Mouse (Mus musculus): Measurements from ENCODE around the gene Rnd2.

- no peak for TF ChIP-seq POLR2A (IDR thresholded peaks at IDR 0.05; ENCODE audit: low read depth, low read length)
- no peak for TF ChIP-seq CTCF (IDR thresholded peaks at IDR 0.05; ENCODE audit: extremely low read depth, insufficient read depth, insufficient read length, insufficient replicate concordance)
These were observed 21.3 kb downstream of the Rnd2 start for GRCm38 (mm10) chr11:101486126-101486525.
